Mouse (Mus musculus) bone marrow, adult 2 months (tissue): ENCODE measurements around the gene Cpne4.

Experiments
- CTCF ChIP-seq: fragments of 200-500 bp; IDR thresholded peaks from 2 replicates; pipeline ENCODE4 v1.5.1; 2011; ENCODE audit warnings: low read length, control low read depth; ENCODE audit not compliant: control insufficient read depth, insufficient read depth
- POLR2A ChIP-seq: fragments of 200-500 bp; IDR thresholded peaks from 2 replicates; pipeline ENCODE4 v1.6.1; 2011; ENCODE audit warnings: low read depth, mild to moderate bottlenecking, control low read depth, low read length, borderline replicate concordance; ENCODE audit not compliant: control insufficient read depth

DNA sequence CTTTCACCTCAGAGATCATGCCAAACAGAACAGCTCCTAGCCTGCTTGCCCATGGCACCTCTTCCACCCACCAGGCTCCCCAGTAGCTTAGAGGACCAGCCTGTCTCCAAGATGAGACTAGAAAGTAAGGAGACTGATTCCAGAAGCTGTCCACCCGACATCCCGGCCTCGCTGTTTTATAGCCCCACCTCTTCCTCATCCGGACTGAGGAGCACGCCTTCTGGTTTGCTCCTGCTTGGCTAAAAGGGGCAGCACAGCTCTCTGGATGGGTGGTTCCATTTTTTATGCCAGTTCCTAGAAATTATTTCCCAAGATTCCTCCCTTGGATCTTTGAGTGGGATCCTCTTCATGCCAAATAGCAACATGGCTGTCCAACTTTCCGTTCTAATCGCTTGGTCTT is 486.6 kb downstream of the Cpne4 start:
- no peak for TF ChIP-seq CTCF
- no peak for TF ChIP-seq POLR2A
